Mouse (Mus musculus): Measurements from ENCODE around the gene Zglp1. TPM values are rescaled to one million over a fixed set of nuclear protein-coding genes. Genes with fewer than 3 reads are reported as not detected.
"Not testable (repeated sequence)": the region's sequence is repeated elsewhere in the genome, so short reads cannot be mapped to it uniquely, and the experiment has no call there.

Gene Zglp1
- polyA plus RNA-seq, 1 experiment from 2014 or later, result 1.8 TPM

DNA sequence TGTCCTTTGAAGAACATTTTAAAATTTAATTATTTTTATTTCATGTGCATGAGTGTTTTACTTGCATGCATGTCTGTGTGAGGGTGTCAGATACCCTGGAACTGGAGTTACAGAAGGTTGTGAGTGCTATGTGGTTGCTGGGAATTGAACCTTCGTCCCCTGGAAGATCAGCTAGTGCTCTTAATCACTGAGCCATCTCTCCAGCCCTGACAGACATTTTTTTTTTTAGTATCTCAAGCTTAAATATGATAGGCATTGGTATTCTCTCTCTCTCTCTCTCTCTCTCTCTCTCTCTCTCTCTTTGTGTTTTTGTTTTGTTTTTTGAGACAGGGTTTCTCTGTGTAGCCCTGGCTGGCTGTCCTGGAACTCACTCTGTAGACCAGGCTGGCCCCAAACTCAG is 22.1 kb downstream of the Zglp1 start:
- not testable (repeated sequence) for H3K4me2 ChIP-seq; H3K9me3 ChIP-seq (replicated peaks; ENCODE audit: control insufficient read depth, low read length); H3K36me3 ChIP-seq (ENCODE audit: control insufficient read depth, insufficient read depth, low read length); H3K27ac ChIP-seq (ENCODE audit: low read depth, low read length); H3K9ac ChIP-seq (ENCODE audit: low read depth, low read length); H3K4me1 ChIP-seq (ENCODE audit: control insufficient read depth, insufficient read depth, low read length); ATAC-seq (replicated peaks; ENCODE audit: insufficient number of reproducible peaks, low FRiP score, low TSS enrichment); H3K4me3 ChIP-seq (ENCODE audit: low read depth, low read length)
- WGBS (ENCODE audit: insufficient replicate concordance), result 80% methylated on average over 1 of the region's 1 CpGs
- peaks cover 12% of the 10 kb centered on the region for H3K27me3 ChIP-seq (ENCODE audit: control insufficient read depth, insufficient read depth, low read length)

GRCm38 (mm10) chr9:21043563-21043962 is 23.3 kb downstream of the Zglp1 start:
- no peak overlapping the region for H3K4me3 ChIP-seq (ENCODE audit: low read depth, low read length)
- 76% methylated on average over 4 of the region's 4 CpGs for WGBS (ENCODE audit: insufficient replicate concordance)
- no peaks in the 10 kb centered on the region for H3K4me1 ChIP-seq (ENCODE audit: control insufficient read depth, insufficient read depth, low read length)
- peaks cover 17% of the 10 kb centered on the region for H3K27me3 ChIP-seq (ENCODE audit: control insufficient read depth, insufficient read depth, low read length)
- no peak overlapping the region for H3K9ac ChIP-seq (ENCODE audit: low read depth, low read length)
- H3K27ac ChIP-seq (ENCODE audit: low read depth, low read length), result no peak overlapping the region
- no peak overlapping the region for H3K4me2 ChIP-seq
- H3K9me3 ChIP-seq (replicated peaks; ENCODE audit: control insufficient read depth, low read length), result no peaks in the 10 kb centered on the region
- H3K36me3 ChIP-seq (ENCODE audit: control insufficient read depth, insufficient read depth, low read length), result no peaks in the 10 kb centered on the region
- ATAC-seq (replicated peaks; ENCODE audit: insufficient number of reproducible peaks, low FRiP score, low TSS enrichment), result no peak

DNA sequence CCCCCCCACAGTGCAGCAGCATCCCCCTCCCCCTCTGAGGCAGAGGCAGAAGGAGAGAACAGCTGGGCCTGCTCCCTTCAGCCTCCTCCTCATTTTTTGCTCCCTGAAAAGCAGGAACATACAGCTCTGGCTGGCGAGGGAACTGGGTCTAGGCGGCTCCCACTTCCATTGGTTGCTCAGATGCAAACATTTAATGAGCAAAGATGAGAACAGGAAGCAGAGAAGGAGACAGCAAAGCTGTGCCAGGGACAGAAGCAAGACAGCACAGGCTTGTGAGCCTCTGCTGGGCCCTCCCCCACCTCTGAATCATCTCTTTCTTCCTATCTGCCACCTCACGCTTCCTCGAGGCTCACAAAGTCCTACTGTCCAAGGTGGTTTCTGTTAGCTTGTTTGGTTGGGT is 25.6 kb downstream of the Zglp1 start:
- no peak for ATAC-seq (replicated peaks; ENCODE audit: insufficient number of reproducible peaks, low FRiP score, low TSS enrichment)
- Histone ChIP-seq H3K27me3 (ENCODE audit: control insufficient read depth, insufficient read depth, low read length) (peaks cover 36% of the 10 kb centered on the region), H3K9me3 (replicated peaks; ENCODE audit: control insufficient read depth, low read length) (no peaks in the 10 kb centered on the region), H3K36me3 (ENCODE audit: control insufficient read depth, insufficient read depth, low read length) (no peaks in the 10 kb centered on the region), H3K4me3 (ENCODE audit: low read depth, low read length) (no peak overlapping the region), H3K4me2 (no peak overlapping the region), H3K9ac (ENCODE audit: low read depth, low read length) (no peak overlapping the region), H3K4me1 (ENCODE audit: control insufficient read depth, insufficient read depth, low read length) (peaks cover 16% of the 10 kb centered on the region), H3K27ac (ENCODE audit: low read depth, low read length) (no peak overlapping the region)
- 40% methylated on average over 4 of the region's 4 CpGs for WGBS (ENCODE audit: insufficient replicate concordance)

- no peaks in the 10 kb centered on the region for H3K36me3 ChIP-seq (ENCODE audit: control insufficient read depth, insufficient read depth, low read length)
- ATAC-seq (replicated peaks; ENCODE audit: insufficient number of reproducible peaks, low FRiP score, low TSS enrichment), result no peak
- H3K9me3 ChIP-seq (replicated peaks; ENCODE audit: control insufficient read depth, low read length), result no peaks in the 10 kb centered on the region
- 56% methylated on average over 3 of the region's 3 CpGs for WGBS (ENCODE audit: insufficient replicate concordance)
- H3K27ac ChIP-seq (ENCODE audit: low read depth, low read length), result no peak overlapping the region
- H3K27me3 ChIP-seq (ENCODE audit: control insufficient read depth, insufficient read depth, low read length), result peaks cover 51% of the 10 kb centered on the region
- H3K4me2 ChIP-seq, result no peak overlapping the region
- H3K9ac ChIP-seq (ENCODE audit: low read depth, low read length), result no peak overlapping the region
- no peak overlapping the region for H3K4me3 ChIP-seq (ENCODE audit: low read depth, low read length)
- H3K4me1 ChIP-seq (ENCODE audit: control insufficient read depth, insufficient read depth, low read length), result peaks cover 17% of the 10 kb centered on the region
Observed at GRCm38 (mm10) chr9:21039779-21040178, 27.1 kb downstream of the Zglp1 start.

- ATAC-seq (replicated peaks; ENCODE audit: insufficient number of reproducible peaks, low FRiP score, low TSS enrichment), result no peak; the same call in 1 of the 2 replicates
- peak overlapping the region; percentile 52 for H3K9ac ChIP-seq (ENCODE audit: low read depth, low read length)
- 2% methylated on average over 31 of the region's 31 CpGs for WGBS (ENCODE audit: insufficient replicate concordance)
Observed at GRCm38 (mm10) chr9:21037481-21037891, 29.4 kb downstream of the Zglp1 start.

DNA sequence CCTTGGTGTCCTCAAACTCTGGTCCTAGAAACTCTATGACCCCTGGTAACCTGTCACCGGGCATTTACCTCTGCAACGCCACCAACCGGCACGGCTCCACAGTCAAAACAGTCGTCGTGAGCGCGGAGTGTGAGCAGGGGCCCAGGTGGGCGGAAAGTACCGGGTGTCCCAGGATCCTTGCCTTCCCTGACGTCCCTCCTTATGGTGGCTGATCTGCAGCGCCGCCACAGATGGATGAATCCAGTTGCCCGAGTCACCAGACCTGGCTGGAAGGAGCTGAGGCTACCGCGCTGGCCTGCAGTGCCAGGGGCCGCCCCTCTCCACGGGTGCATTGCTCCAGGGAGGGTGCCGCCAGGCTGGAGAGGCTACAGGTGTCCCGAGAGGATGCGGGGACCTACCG is 30.2 kb downstream of the Zglp1 start:
- Histone ChIP-seq H3K27ac (ENCODE audit: low read depth, low read length) (no peak overlapping the region), H3K4me1 (ENCODE audit: control insufficient read depth, insufficient read depth, low read length) (peaks cover 30% of the 10 kb centered on the region), H3K4me3 (ENCODE audit: low read depth, low read length) (peak overlapping the region; percentile 32), H3K27me3 (ENCODE audit: control insufficient read depth, insufficient read depth, low read length) (peaks cover 81% of the 10 kb centered on the region), H3K9me3 (replicated peaks; ENCODE audit: control insufficient read depth, low read length) (no peaks in the 10 kb centered on the region), H3K9ac (ENCODE audit: low read depth, low read length) (no peak overlapping the region), H3K4me2 (peak overlapping the region; percentile 59), H3K36me3 (ENCODE audit: control insufficient read depth, insufficient read depth, low read length) (no peaks in the 10 kb centered on the region)
- ATAC-seq (replicated peaks; ENCODE audit: insufficient number of reproducible peaks, low FRiP score, low TSS enrichment), result no peak
- 2% methylated on average over 22 of the region's 22 CpGs for WGBS (ENCODE audit: insufficient replicate concordance)

More at GRCm38 (mm10) chr9:21037481-21037891, 29.4 kb downstream of the Zglp1 start:
- no peaks in the 10 kb centered on the region for H3K36me3 ChIP-seq (ENCODE audit: control insufficient read depth, insufficient read depth, low read length)
- peak overlapping the region; percentile 32 for H3K4me3 ChIP-seq (ENCODE audit: low read depth, low read length)
- peak overlapping the region; percentile 59 for H3K4me2 ChIP-seq
- H3K27me3 ChIP-seq (ENCODE audit: control insufficient read depth, insufficient read depth, low read length), result peaks cover 73% of the 10 kb centered on the region
- no peak overlapping the region for H3K27ac ChIP-seq (ENCODE audit: low read depth, low read length)
- peaks cover 24% of the 10 kb centered on the region for H3K4me1 ChIP-seq (ENCODE audit: control insufficient read depth, insufficient read depth, low read length)
- no peaks in the 10 kb centered on the region for H3K9me3 ChIP-seq (replicated peaks; ENCODE audit: control insufficient read depth, low read length)

- Histone ChIP-seq H3K27ac (ENCODE audit: low read depth, low read length) (no peak overlapping the region), H3K27me3 (ENCODE audit: control insufficient read depth, insufficient read depth, low read length) (peaks cover 86% of the 10 kb centered on the region), H3K4me2 (peak overlapping the region; percentile 59; the same call in 1 of the 2 replicates), H3K9ac (ENCODE audit: low read depth, low read length) (no peak overlapping the region), H3K36me3 (ENCODE audit: control insufficient read depth, insufficient read depth, low read length) (no peaks in the 10 kb centered on the region), H3K4me3 (ENCODE audit: low read depth, low read length) (peak overlapping the region; percentile 32), H3K9me3 (replicated peaks; ENCODE audit: control insufficient read depth, low read length) (no peaks in the 10 kb centered on the region), H3K4me1 (ENCODE audit: control insufficient read depth, insufficient read depth, low read length) (peaks cover 34% of the 10 kb centered on the region)
- ATAC-seq (replicated peaks; ENCODE audit: insufficient number of reproducible peaks, low FRiP score, low TSS enrichment), result no peak
- WGBS (ENCODE audit: insufficient replicate concordance), result 8% methylated on average over 20 of the region's 20 CpGs
Observed at GRCm38 (mm10) chr9:21036161-21036560, 30.7 kb downstream of the Zglp1 start.

DNA sequence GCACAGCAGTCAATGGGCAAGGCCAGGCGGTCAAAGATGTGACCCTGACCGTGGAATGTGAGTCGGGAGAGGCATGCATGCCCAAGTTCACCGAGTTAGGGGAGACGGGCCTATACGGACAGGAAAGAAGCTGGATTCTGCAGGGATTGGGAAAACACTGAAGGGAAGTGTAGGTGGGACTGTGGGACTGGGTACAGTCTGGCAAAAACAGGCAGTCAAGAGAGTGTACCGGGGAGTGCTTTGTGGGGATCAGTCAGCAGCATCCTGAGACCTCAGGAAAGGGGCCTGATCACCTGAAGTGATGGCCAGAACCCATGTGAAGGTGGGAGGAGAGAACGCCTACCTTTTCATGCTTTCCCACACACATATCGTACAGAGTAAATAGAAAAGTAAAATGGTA is 31.3 kb downstream of the Zglp1 start:
- no peak overlapping the region for H3K4me2 ChIP-seq
- no peak overlapping the region; the same call in 1 of the 2 replicates for H3K4me3 ChIP-seq (ENCODE audit: low read depth, low read length)
- 22% methylated on average over 9 of the region's 9 CpGs for WGBS (ENCODE audit: insufficient replicate concordance)
- H3K27me3 ChIP-seq (ENCODE audit: control insufficient read depth, insufficient read depth, low read length), result peaks cover 86% of the 10 kb centered on the region
- peaks cover 38% of the 10 kb centered on the region for H3K4me1 ChIP-seq (ENCODE audit: control insufficient read depth, insufficient read depth, low read length)
- no peak overlapping the region for H3K9ac ChIP-seq (ENCODE audit: low read depth, low read length)
- ATAC-seq (replicated peaks; ENCODE audit: insufficient number of reproducible peaks, low FRiP score, low TSS enrichment), result no peak
- H3K9me3 ChIP-seq (replicated peaks; ENCODE audit: control insufficient read depth, low read length), result no peaks in the 10 kb centered on the region
- H3K36me3 ChIP-seq (ENCODE audit: control insufficient read depth, insufficient read depth, low read length), result no peaks in the 10 kb centered on the region
- no peak overlapping the region for H3K27ac ChIP-seq (ENCODE audit: low read depth, low read length)

GRCm38 (mm10) chr9:21034481-21035085 is 32.3 kb downstream of the Zglp1 start:
- Histone ChIP-seq H3K9ac (ENCODE audit: low read depth, low read length) (no peak overlapping the region), H3K36me3 (ENCODE audit: control insufficient read depth, insufficient read depth, low read length) (no peaks in the 10 kb centered on the region), H3K4me2 (0 out of 2 replicates have a peak overlapping the region, but pooled peaks have one; percentile 19), H3K27ac (ENCODE audit: low read depth, low read length) (no peak overlapping the region), H3K4me1 (ENCODE audit: control insufficient read depth, insufficient read depth, low read length) (peaks cover 48% of the 10 kb centered on the region), H3K27me3 (ENCODE audit: control insufficient read depth, insufficient read depth, low read length) (peaks cover 79% of the 10 kb centered on the region), H3K4me3 (ENCODE audit: low read depth, low read length) (no peak overlapping the region), H3K9me3 (replicated peaks; ENCODE audit: control insufficient read depth, low read length) (no peaks in the 10 kb centered on the region)
- no peak for ATAC-seq (replicated peaks; ENCODE audit: insufficient number of reproducible peaks, low FRiP score, low TSS enrichment)
- 4% methylated on average over 17 of the region's 17 CpGs for WGBS (ENCODE audit: insufficient replicate concordance)
